In the genomic region with DNA sequence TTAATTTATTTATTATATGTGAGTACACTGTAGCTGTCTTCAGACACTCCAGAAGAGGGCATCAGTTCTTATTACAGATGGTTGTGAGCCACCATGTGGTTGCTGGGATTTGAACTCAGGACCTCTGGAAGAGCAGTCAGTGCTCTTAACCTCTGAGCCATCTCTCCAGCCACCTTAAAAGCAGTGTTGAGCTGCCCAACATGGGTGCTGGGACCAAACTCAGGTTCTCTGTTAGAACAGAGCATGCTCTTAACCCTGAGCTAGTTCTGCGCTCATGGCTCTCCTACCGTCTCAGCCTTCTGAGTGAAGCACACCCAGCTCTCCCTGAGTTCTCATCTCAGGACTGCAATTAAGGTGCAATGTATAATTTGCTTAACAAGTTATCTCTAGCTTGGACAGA, we compare ENCODE assay signal across 2 mouse cellular contexts. TPM values are rescaled to one million over a fixed set of nuclear protein-coding genes. Genes with fewer than 3 reads are reported as not detected.
A peak's percentile ranks its signal among the peaks of the same experiment; 100 is the strongest.
DNase-seq lines count a peak whose midpoint lies in the region; TF ChIP-seq lines count a peak whose summit lies in the region.
"Not testable (repeated sequence)": the region's sequence is repeated elsewhere in the genome, so short reads cannot be mapped to it uniquely, and the experiment has no call there.

No protein-coding gene starts in this region.

- H3K4me3 ChIP-seq in CH12.LX (replicated peaks in 1 of 3; ENCODE audit: low read depth in 2 of 3, low read length in 2 of 3, poor library complexity in 1 of 3); MEL (ENCODE audit: control insufficient read depth in 1 of 2, insufficient read depth in 1 of 2, low read depth in 2 of 2, low read length in 2 of 2): not testable (repeated sequence)

- in situ Hi-C loops in CH12.LX (cut with MboI; ENCODE audit: low pct_ligation_motif_present, low pct_unique_long_range_greater_than_20kb, low sequenced_read_pairs) = loop anchor here (25.0 kb wide), 1 partner anchor 634 kb away; the partner anchor contains the start of gene Melk

- not testable (repeated sequence) for TF ChIP-seq RAD21 in CH12.LX (IDR thresholded peaks at IDR 0.05; ENCODE audit: low read depth, low read length); MEL (IDR thresholded peaks at IDR 0.05; ENCODE audit: low read depth, low read length)

- H3K4me1 ChIP-seq in CH12.LX (ENCODE audit: control insufficient read depth in 1 of 2, insufficient read depth in 2 of 2) = peaks cover 38 to 74% of the 10 kb centered on the region in 2 experiments
- not testable (repeated sequence) for H3K4me1 ChIP-seq in MEL (ENCODE audit: control insufficient read depth in 1 of 2, insufficient read depth in 2 of 2, low read length in 2 of 2)

- H3K4me2 ChIP-seq in CH12.LX (ENCODE audit: insufficient read depth, low read depth, poor library complexity, severe bottlenecking) = not testable (repeated sequence)

- TF ChIP-seq POLR2A in CH12.LX (IDR thresholded peaks at IDR 0.05; ENCODE audit: low read depth, low read length); MEL (IDR thresholded peaks at IDR 0.05; ENCODE audit: control insufficient read depth in 1 of 2, insufficient read depth in 1 of 2, low read depth in 1 of 2, low read length in 2 of 2, poor library complexity in 1 of 2): not testable (repeated sequence)

- H3K9ac ChIP-seq in CH12.LX (ENCODE audit: insufficient read depth, low read depth); MEL (ENCODE audit: control insufficient read depth, low read depth, low read length, poor library complexity, severe bottlenecking): not testable (repeated sequence)

- not testable (repeated sequence) for H3K79me2 ChIP-seq in CH12.LX (replicated peaks; ENCODE audit: control insufficient read depth, extremely low read depth, insufficient read depth, poor library complexity, severe bottlenecking); MEL (ENCODE audit: control insufficient read depth, insufficient read depth, low read length, poor library complexity)

- H3K9me3 ChIP-seq in CH12.LX (replicated peaks; ENCODE audit: low read length) = peaks cover 10% of the 10 kb centered on the region
- not testable (repeated sequence) for H3K9me3 ChIP-seq in MEL (replicated peaks; ENCODE audit: insufficient read depth, low read length)

- dilution Hi-C loops in CH12.LX (cut with MboI; ENCODE audit: extremely low pct_ligation_motif_present, extremely low pct_unique_long_range_greater_than_20kb, low sequenced_read_pairs) = not testable (repeated sequence)

- not testable (repeated sequence) for H3K27ac ChIP-seq in CH12.LX (ENCODE audit: insufficient read depth, low read depth); MEL (ENCODE audit: control insufficient read depth, low read depth, low read length)

- H3K27me3 ChIP-seq in CH12.LX (replicated peaks); MEL (ENCODE audit: control insufficient read depth in 1 of 2, insufficient read depth in 2 of 2, low read length in 2 of 2): not testable (repeated sequence)

- DNase-seq in CH12.LX (ENCODE audit: extremely low read depth); MEL (ENCODE audit: low read depth, low spot score): not testable (repeated sequence)

- H3K36me3 ChIP-seq in CH12.LX (replicated peaks in 1 of 2; ENCODE audit: control insufficient read depth in 1 of 2, insufficient read depth in 1 of 2, low read length in 1 of 2); MEL (ENCODE audit: control insufficient read depth in 1 of 2, insufficient read depth in 2 of 2, low read length in 2 of 2): not testable (repeated sequence)

- TF ChIP-seq CTCF in CH12.LX (conservative IDR thresholded peaks at IDR 0.05 in 1 of 2, IDR thresholded peaks at IDR 0.05 in 1 of 2; ENCODE audit: low read depth in 2 of 2, low read length in 2 of 2); MEL (IDR thresholded peaks at IDR 0.05 in 2 of 3, conservative IDR thresholded peaks at IDR 0.05 in 1 of 3; ENCODE audit: control insufficient read depth in 1 of 3, insufficient read depth in 1 of 3, low read depth in 2 of 3, low read length in 3 of 3, poor library complexity in 1 of 3, severe bottlenecking in 1 of 3): not testable (repeated sequence)

- TF ChIP-seq EP300 in CH12.LX (IDR thresholded peaks at IDR 0.05; ENCODE audit: low read length); MEL (IDR thresholded peaks at IDR 0.05; ENCODE audit: low read depth in 1 of 2, low read length in 2 of 2): not testable (repeated sequence)

TF ChIP-seq in CH12.LX, 34 proteins besides CTCF, POLR2A, EP300 and RAD21:
- peak; percentile 91 for TF ChIP-seq TBP (conservative IDR thresholded peaks at IDR 0.05; ENCODE audit: low read depth, low read length)
TF ChIP-seq in CH12.LX: peak in this region for 1; not testable (repeated sequence) for 33.

TF ChIP-seq in MEL, 35 proteins besides CTCF, POLR2A, EP300 and RAD21:
- peak; percentile 82 for TF ChIP-seq TBP (IDR thresholded peaks at IDR 0.05; ENCODE audit: low read depth, low read length)

RNA-seq across cellular contexts. Expression of gene Grhpr, which starts 35.1 kb away (rescaled TPM):
- total RNA-seq in CH12.LX (2012; rRNA removed) (43.4 and 76.6 TPM in 2 replicates), CH12.LX (2014; rRNA removed) (106 and 107 TPM in 2 replicates), MEL (2012; rRNA removed) (27.3 and 43.0 TPM in 2 replicates)
- polyA plus RNA-seq in CH12.LX (2012; ENCODE audit: insufficient read length, low read depth) (174 and 204 TPM in 2 replicates), MEL (2012; ENCODE audit: insufficient read depth in 1 of 2, insufficient read length in 2 of 2, low read depth in 1 of 2, low replicate concordance in 2 of 2, missing spikeins in 1 of 2) (10 to 100 TPM in 1 of 2 experiments, not detected in 1; 76.4 TPM)
